Mouse (Mus musculus) embryonic stem cell, embryonic (primary cell): ENCODE measurements at regions not wholly inside any gene's neighbourhood (a gene's known extent, or its start where the extent isn't known, plus 50 kb on each side); places are given as distances from the start of the nearest gene placed in this dataset.
"Not testable (repeated sequence)": the region's sequence is repeated elsewhere in the genome, so short reads cannot be mapped to it uniquely, and the experiment has no call there.

ENCODE experiments used
- CTCF ChIA-PET, 4 experiments: fragments of 300-600 bp in 2 of 4; fragments of 350-600 bp in 2 of 4; sonication (Branson Sonifier 250); formaldehyde crosslinking; loops; one replicate each; lab custom pipeline; 2022; ENCODE audit warnings: inconsistent platforms in 2 of 4; lab: Charles Lee
- POLR2A ChIA-PET, 4 experiments: fragments of 300-600 bp in 2 of 4; fragments of 350-600 bp in 2 of 4; sonication (Branson Sonifier 250); formaldehyde crosslinking; loops; one replicate each; lab custom pipeline; 2022; ENCODE audit warnings: antibody characterized with exemption in 4 of 4, inconsistent platforms in 1 of 4; lab: Charles Lee

DNA sequence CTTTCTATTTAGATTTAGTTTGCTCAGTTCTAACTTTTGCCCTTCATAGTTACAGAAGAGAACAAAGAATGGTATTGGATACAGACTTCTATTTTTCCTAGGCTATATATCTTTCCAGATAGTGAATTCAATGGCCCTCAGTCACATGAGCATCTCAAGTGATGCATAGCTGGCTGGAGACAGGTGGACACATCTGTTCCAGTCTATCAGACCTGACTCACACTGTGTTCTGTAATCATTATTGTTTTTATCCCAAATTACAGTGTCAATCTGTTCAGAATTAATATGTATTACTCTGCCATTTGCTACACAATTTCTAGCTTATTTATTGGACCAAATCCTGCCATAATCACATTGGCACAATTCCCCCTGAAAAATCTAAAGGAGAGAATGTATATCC is 298.0 kb upstream of the Foxg1 start:
- ChIA-PET POLR2A (interaction anchor here in 1 of 4 experiments (1.2 kb wide), 1 partner anchor 17 kb away, joined by 4 read pairs; no protein-coding TSS in a partner anchor), CTCF (no interaction called here)

DNA sequence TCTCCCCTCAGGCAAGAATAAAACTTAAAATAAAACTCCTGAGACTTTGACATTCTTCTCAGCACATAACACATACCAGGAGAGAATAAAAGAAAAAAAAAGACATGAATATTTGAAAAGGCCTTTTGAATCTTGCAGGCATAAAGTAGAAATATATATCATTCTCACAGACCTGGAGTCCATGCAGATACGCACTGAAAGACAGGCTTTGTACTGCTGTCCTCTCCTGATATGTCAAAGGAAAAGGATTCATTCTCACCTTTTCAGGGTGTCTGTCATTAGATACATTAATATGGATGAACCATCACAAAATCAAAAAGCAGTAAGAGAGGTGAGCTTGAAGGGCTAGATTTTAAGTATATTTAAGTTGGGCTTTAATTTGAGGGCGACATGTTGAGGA is 296.4 kb upstream of the Foxg1 start:
- ChIA-PET CTCF (no interaction called here), POLR2A (no interaction called here)

DNA sequence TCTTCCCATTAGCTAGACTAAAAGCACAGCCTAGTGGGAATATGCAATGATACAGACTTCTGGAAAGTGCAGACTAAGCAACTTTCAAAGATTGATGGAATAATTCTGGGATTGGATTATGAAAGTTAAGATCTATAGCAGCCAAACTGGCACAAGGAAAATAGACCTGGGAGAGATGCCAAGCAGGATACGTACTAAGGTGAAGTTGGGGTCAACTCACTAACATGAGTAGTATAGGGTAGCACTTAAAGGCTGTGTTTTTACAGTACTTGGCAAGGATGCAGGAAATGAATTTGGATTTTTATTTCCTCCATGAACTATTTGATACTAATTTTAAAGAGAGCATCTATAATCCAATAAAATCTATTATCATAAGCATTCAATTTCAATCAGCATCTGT is 292.3 kb upstream of the Foxg1 start:
- POLR2A ChIA-PET = no interaction called here

DNA sequence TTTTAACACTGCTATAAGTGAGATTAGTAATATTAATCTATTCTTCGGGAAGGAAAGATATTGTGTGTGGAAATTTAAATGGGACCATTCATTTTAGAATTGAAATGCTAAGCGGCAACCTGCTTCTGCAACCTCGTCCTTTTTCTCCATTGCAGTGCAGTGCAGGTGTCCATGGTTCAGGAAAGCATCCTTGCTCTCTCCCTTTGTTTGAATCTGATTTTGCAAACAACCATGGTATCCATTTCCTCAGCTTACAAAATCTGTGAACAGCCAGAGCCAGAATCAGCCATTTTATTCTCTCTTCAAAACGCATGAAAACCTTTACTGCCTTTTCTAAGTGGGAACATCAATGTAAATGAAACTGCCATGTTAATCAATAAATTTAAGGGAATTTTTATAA is 276.5 kb upstream of the Foxg1 start:
- CTCF ChIA-PET = no interaction called here
- POLR2A ChIA-PET = no interaction called here

More for the DNA sequence above, 292.3 kb upstream of the Foxg1 start:
- CTCF ChIA-PET = no interaction called here

DNA sequence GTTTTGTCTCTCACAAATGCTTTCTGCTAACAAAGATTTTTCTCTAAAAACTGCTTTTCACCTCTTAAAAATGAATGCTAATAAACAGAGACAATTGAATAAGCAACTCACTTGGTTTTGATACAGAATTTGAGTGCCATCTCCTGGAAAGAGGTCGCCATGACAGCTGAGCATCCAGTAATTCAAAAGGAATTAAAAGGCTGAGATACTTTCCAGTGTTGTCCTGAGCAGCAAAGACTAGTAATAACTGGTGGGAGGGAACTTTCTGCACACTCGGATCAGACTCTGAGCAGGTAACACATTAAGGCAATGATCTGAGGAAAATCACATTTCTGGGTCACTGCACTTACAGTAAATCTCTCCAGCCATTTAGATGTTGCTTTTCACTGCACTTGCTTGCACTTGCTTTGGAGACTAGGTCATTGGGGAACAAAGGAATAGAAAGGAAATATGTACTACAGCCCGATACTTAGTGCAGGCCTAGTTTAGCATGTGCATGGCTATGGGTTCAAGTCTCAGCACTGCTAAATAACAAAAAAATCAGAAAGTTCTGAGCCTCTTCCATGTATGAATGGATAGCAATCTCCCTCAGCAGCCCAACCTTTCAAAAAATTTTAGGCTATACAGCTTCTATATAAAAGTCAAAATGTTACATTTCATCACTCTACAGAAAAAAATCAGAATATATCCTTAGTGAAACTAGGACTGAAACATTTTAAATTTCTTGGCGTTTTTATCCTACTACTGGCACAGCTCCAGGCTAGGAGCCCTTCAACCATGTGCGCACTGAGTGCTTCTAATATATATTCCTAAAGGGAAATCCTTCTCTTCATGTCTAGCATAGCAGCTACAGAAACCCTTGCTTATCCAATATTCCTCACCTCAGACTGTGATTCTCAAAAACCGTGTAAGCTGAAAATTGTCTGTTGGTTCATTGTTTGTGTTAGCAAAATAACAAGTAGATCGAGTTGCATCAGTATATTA is 275.8 kb upstream of the Foxg1 start:
- ChIA-PET POLR2A (no interaction called here), CTCF (no interaction called here)

DNA sequence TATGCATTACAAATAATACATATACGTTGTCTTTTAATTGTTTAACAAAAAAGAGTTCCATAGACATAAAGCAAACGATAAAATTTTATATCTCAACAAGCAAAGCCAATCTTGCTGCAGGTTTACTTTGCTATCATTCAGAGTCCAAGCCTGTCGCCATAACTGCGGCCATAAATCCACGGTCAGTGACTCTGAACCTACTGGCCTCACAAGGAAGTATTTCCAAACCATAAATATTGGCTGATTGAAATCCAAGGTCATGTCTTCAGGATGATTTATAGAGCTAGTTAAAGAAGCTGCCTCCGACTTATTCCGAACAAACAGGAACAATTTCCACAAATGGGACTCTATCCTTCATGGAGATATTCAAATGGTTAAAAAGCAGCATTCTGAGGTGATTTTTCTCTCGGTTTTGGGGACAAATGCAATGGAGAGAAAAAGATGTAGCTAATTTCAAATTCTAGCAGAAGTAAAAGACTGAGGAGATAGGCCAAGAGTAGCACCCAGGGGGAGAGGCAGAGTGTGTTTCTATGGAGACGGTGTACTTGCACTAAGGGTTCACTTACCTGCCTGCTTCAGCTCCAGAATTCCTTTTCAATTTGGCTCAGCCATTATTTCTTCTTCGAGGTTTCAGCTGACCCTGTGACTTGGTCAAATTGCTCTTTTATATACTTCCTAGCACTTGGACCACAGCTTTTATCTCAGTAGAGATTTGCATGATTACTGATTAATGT is 274.9 kb upstream of the Foxg1 start:
- ChIA-PET CTCF (no interaction called here), POLR2A (no interaction called here)

DNA sequence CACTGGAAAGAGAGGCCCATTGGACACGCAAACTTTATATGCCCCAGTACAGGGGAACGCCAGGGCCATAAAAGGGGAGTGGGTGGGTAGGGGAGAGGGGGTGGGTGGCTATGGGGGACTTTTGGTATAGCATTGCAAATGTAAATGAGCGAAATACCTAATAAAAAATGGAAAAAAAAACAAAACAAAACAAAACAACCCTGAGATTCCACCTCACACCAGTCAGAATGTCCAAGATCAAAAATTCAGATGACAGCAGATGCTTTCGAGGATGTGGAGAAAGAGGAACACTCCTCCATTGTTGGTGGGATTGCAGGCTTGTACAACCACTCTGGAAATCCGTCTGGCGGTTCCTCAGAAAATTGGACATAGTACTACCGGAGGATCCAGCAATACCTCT is 251.4 kb upstream of the Foxg1 start:
- POLR2A ChIA-PET, CTCF ChIA-PET: not testable (repeated sequence)

DNA sequence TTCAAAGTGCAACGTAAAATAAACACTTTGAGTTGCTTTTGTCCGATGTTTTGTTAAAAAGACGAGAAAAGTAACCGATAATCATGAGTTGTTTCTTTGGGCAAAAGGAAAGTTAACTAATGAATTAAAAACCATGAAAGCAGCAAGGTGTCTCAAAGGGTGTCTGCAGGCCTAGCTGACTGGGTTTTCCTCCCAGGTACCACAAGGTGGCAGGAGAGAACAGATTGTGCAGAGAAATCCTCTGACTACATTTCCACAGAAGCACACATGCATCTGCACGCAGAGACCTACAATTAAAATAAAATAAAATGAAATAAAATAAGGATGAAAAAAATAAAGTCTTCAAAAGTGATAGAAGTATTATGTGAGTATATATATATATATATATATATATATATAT is 212.4 kb upstream of the Foxg1 start:
- CTCF ChIA-PET = interaction anchor here in 1 of 4 experiments (0.8 kb wide), 1 partner anchor 15 kb away, joined by 3 read pairs; no protein-coding TSS in a partner anchor
- POLR2A ChIA-PET = interaction anchor here in 2 of 4 experiments (0.7 to 1.1 kb wide), 2 partner anchors 9 to 446 kb away, joined by 3 to 8 read pairs; no protein-coding TSS in a partner anchor

DNA sequence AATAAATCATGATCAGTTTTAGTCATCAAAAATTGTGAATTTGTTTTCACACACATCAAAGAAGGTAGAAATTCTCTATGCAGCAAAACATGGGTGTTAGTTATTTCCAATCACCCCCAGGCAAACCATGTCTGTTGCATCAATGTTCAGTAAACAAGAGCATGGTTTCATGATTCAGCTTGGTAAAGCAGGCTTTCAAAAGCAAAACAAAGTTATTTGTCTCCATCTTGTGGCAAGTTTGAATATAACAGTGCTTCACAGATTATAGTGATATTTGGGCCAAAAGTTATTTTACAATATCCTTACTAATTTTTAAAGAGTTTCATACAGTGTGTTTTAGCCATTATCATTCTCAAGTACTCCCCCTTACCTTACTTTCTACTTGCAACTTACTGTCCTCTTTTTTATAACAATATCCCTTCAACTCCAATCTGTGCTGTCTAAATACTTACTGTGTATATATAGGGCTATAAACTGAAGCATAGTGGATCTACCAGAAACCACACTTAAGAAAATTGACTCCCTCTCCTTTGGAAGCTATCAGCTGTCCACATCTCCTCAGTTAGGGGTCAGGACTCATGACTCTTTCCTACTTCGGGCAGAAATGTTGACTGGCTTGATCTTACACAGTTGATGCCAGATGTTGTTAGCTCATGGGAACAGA is 211.3 kb upstream of the Foxg1 start:
- ChIA-PET POLR2A (no interaction called here), CTCF (no interaction called here)

DNA sequence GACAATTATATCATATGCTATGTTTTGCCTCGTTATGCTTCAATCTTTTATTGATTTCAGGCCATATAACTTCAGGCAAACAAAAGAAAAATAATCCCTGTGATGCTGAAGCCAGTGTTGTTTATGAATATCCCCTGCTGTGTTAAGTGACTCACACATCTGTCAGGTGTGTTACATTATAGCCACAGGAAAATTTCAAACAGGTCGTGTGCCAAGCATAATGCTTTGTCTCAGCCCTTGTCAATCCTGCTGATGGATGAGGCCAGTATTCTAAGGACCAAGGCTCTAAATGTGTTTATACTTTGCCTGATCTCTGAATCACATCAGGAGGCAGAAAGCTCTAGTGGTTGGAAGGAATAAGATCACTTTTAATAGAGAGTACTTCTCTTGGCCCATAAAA is 191.1 kb upstream of the Foxg1 start:
- ChIA-PET POLR2A (interaction anchor here in 1 of 4 experiments (0.7 kb wide), 1 partner anchor 705 kb away, joined by 4 read pairs; no protein-coding TSS in a partner anchor), CTCF (no interaction called here)

DNA sequence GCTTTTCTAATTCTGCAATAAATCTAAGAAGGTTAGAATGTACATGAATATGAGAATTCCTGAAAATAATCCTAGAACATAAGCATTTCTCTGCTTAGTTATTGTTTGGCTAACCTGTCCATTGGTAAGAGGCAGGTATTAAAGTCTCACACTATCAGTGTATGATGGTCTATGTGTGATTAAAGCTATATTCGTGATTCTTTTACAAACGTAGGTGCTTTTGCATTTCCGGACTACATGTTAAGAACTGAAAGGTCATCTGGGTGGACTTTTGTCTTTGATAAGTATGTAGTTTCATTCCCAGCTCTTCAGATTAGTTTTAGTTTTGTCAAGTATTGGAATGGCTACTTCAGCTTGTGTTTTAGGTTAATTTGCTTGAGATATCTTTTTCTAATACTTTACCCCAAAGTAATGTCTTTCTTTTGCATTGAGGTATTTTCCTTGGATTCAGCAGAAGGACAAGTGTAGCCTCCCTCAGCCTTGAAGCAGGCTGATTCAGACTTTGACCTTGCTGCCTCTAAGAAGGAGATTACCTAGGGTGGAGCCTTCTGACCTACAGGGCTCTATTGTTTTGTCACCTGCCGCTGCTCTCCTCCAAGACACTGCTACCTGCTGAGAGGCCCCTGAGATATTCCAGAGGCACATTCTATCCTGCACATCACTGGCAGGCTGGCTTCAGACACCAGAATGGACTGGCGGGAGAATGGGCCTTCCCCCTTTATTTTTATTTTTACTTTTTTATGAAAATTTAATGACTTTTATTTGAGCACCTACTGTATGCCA is 148.7 kb upstream of the Foxg1 start:
- ChIA-PET POLR2A (no interaction called here), CTCF (no interaction called here)
